Mouse (Mus musculus): ENCODE results near the gene Actr3b.

The Actr3b gene

DNA sequence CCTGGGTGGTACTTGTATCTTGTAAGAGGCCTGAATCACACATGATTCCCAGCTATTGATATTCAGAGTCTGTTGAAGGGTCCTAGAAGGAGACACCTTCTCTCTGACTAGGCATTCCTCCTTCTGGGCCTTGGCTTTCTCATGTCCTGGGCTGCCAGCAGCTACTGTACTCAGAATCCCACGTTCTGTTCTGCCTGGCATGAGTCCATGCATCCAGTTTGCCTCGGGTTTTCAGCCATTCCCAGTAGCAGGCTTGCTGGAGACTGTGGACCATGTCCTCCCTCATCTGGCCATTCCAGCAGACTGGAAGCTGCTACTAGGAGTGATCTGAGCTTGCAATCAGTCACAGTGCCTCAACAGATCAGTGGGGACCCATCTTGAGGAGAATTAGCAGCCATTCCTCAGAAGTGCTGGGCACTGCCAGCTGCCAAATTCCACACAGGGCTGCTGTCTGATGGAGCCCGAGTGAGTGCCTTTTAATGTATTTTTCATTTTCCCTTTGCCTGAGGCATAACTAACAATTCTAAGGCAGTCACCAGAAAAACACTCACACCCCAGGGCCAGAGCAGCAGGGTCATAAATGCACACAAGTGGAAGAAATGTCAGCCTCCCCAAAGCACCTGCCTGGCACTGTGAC lies 130.1 kb downstream of the Actr3b start:
- no peak for DNase-seq (ENCODE audit: low read depth, low spot score)

DNA sequence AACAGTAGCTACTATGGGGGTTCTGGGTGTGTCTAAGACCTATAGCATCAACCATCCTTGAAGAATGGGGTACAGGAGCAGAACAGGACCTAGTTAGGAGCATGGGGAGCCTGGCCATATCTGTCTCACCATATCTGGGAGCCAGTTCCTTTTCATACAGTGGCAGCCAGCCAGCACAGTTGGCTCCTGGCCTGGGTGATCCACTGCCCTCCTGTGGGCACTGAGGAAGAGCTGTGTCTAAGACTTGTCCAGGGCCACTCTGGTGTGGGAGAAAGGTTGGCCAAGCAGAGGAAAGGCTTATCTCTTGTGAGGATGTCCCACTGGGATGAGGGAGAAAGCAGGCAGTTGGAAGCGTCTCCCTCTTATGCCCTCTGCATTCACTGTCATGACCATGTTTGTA lies 131.5 kb downstream of the Actr3b start:
- DNase-seq (ENCODE audit: low read depth, low spot score) = no peak
